Mouse (Mus musculus) C3H10T1/2 (cell line): ENCODE measurements around the gene Parp2. TPM values are rescaled to one million over a fixed set of nuclear protein-coding genes. Genes with fewer than 3 reads are reported as not detected.

Experiments
- polyA plus RNA-seq, 2 experiments: library from polyadenylated mRNA; unstranded; fragments of >200 nt; fragmentation: generic; extraction: Trizol; gene quantifications; one replicate each; pipeline ENCODE4 v1.2.1; 2012; ENCODE audit warnings: missing spikeins in 2 of 2

The Parp2 gene
- polyA plus RNA-seq, result 10 to 100 TPM in 1 of 2 experiments, 1 to 10 TPM in 1; 2.8 to 16.9 TPM

GRCm38 (mm10) chr14:50807487-50808072 lies at the start of gene Parp2, which contains the start of gene Ccnb1ip1:
Parp2 (plus strand) TSS chr14:50807841.
Ccnb1ip1 (minus strand) TSS chr14:50807732.

DNA sequence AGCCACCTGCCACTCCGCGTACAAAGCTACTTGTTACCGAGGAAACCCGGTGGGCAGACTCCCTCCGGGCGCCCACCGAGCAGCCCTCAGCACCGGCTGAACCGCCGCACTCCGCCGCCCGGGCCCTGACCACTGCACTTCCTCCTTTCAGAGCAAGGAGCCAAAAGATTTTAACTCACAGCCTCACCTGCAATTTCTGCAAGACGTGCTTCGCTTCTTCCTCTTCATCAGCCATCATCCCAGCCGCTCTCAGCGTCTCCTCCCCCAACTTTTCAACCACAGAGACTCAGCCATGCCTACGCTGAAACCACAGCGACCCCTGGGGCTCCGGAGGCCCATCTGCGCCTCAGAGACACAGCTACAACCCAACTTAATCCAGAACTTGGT lies 22.4 kb upstream of the Parp2 start, which contains the start of gene Ttc5:
Ttc5 (minus strand) TSS at position 269 of the 387 bp plus-strand sequence.

DNA sequence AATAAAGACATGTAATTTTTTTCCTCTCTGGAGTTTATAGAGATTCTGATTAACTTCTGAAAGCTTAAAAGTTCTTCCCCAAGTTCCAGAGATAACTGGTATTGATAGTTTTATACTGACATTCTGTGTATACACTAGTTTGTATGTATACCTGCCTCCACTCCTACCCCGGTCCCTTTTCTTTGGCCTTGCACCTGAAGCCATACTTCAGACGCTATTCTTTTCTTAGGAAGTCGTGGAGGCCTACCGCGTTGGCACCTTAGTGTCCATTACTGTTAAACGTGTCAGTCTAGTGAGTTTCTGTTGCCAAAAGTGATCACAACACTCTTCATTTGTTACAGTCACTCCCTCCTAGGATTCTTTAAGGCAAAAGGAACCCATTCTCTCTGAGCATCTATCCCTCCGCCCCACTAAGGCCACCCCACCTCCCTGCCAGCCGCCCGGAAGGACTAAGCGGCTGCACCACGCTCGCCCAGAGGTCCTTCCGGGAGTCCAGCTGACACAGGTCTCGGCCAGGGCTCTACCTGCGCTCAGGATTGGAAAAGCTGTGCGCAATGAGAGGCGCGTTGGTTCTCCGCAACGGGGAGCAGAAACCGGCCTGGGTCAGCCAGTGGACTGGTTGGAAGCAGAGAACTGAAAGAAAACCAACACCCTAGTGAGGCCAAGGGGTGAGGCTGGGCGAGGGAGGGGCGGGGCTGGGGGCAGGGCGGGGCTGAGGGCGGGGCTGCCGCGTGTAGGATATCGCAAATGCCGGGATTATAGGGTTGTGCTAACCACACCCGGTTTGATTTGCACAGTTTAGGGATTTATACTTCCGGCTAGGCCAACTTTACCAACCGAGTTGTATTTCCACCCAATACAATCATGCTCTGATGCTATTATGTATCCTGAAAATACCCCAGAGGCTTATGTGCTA lies 62.5 kb downstream of the Parp2 start, which contains the start of gene Tep1:
Tep1 (minus strand) TSS at position 672 of the 916 bp plus-strand sequence.

Other genes starting within 250 kb of the Parp2 start
- gene Olfr744, start 193.0 kb upstream of the Parp2 start, polyA plus RNA-seq, result not detected
- not detected for gene Olfr745, start 168.5 kb upstream of the Parp2 start, polyA plus RNA-seq
- not detected for gene Olfr746, start 160.8 kb upstream of the Parp2 start, polyA plus RNA-seq
- not detected for gene Olfr747, start 114.6 kb upstream of the Parp2 start, polyA plus RNA-seq
- gene Olfr748, start 100.5 kb upstream of the Parp2 start, polyA plus RNA-seq, result not detected
- not detected for gene Olfr749, start 62.7 kb upstream of the Parp2 start, polyA plus RNA-seq
- gene Ttc5, start 22.3 kb upstream of the Parp2 start, polyA plus RNA-seq, result 10 to 100 TPM in 1 of 2 experiments, 1 to 10 TPM in 1; 4.6 to 27.5 TPM
- gene Ccnb1ip1, start 109 bp upstream of the Parp2 start, polyA plus RNA-seq, result not detected
- 10 to 100 TPM; 12.0 to 25.0 TPM for gene Tep1, start 62.7 kb downstream of the Parp2 start, polyA plus RNA-seq
- under 1 TPM; 0.01 to 0.52 TPM for gene Klhl33, start 89.7 kb downstream of the Parp2 start, polyA plus RNA-seq
- gene Osgep, start 117.1 kb downstream of the Parp2 start, polyA plus RNA-seq, result 10 to 100 TPM; 34.1 to 57.0 TPM
- 100 to 1,000 TPM in 1 of 2 experiments, 10 to 100 TPM in 1; 65.4 to 178 TPM for gene Apex1, start 117.1 kb downstream of the Parp2 start, polyA plus RNA-seq
- 10 to 100 TPM; 35.4 to 55.3 TPM for gene Pip4p1, start 123.0 kb downstream of the Parp2 start, polyA plus RNA-seq
- gene Pnp, start 123.2 kb downstream of the Parp2 start, polyA plus RNA-seq, result 10 to 100 TPM; 21.1 to 92.2 TPM
- 10 to 100 TPM in 1 of 2 experiments, 1 to 10 TPM in 1; 9.5 to 31.7 TPM for gene Gm49342, start 136.7 kb downstream of the Parp2 start, polyA plus RNA-seq
- under 1 TPM; 0.19 to 0.86 TPM for gene Pnp2, start 148.2 kb downstream of the Parp2 start, polyA plus RNA-seq
- gene Rnase10, start 199.9 kb downstream of the Parp2 start, polyA plus RNA-seq, result 1 to 10 TPM in 1 of 2 experiments, under 1 TPM in 1; 0.11 to 4.8 TPM
- gene Rnase9, start 234.0 kb downstream of the Parp2 start, polyA plus RNA-seq, result not detected
- not detected for gene Rnase11, start 242.3 kb downstream of the Parp2 start, polyA plus RNA-seq
- not detected for gene Rnase12, start 249.8 kb downstream of the Parp2 start, polyA plus RNA-seq